Mouse (Mus musculus) ovary, adult 18-20 months (tissue): ENCODE data around the gene Rabggta.

ENCODE experiments used
- DNase-seq: peaks from one replicate; pipeline ENCODE4 v3.0.0; 2022; ENCODE audit warnings: low spot score, mixed read lengths

Rabggta gene

DNA sequence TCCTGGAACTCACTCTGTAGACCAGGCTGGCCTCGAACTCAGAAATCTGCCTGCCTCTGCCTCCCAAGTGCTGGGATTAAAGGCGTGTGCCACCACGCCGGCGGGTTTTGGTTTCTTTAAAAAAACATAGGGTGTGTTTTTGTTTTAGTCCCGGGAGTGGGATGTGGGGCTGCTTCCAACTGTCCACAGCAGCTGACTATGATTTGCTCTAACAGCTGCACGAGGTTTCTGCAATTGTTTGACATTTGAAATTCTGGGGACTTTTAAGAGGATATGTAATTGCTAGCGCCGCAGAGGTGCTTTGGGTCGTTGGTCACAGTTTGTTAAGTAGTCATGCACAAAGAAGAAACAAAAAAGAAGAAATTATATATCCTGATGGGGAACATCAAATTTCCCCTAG is 32.6 kb downstream of the Rabggta start:
- DNase-seq = no peak

DNA sequence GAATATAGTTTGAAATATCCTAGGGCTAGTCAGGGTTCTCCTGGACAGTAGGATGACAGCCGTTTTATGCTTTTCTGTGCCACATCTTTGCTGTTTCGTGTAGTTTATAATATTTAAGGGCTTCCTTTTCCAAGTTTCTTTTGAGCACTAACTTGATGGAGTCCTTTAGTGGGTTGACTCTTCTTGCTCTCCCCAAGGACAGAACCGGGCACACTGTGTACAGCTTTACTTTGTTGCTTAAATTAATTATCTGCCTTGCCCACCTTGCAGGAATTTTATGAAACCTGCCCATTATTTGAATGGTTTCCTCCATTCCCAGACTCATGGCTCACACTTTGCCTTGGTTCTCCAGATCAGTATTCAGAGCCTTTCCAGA is 40.0 kb downstream of the Rabggta start:
- DNase-seq = no peak

DNA sequence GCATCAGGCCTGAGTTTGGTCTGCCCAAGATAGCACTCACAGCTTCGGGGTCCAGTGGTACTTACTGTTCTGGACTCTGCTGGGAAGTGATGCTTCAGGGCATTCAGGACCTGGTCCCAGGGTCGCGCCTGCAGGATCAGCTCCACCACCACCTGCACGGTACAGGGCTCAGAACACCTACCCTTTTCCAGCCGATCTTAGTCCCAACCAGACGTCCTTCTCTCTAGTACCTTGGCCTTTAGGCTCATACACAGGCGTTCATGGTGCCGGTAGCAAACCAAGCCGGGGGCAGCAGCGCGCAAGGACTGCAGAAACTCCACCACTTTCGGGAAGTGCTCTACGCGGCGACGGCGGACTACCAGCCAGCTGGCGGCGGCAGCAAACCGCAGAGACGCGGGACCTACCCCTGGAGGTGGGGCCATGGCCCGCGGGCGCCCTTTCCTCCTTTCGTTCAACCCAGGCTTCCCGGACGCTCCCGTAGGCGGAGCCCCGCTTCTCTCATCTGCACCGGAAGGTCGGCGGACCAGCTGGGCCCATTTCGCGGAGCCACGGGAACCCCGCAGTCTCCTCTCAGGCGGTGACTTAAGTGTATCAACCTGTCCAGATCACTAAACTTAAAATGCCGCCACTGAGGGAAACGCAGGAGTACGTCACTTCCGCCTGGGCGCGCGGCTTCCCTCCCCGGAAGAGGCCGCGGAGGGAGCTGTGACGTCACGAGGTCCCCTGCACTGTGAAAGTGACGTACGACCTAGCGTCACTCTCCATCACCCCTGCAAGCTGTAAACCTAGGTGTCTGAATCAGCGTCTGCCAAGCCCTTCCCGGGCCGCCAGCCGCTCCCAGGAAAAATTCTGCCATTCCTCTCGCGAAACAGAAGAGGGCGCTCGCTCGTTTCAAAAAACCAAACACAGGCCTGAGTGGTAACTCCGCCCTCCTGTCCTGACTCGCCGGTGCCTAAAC is 40.6 kb downstream of the Rabggta start, which contains the start of gene Tinf2:
Tinf2 (minus strand) TSS at position 661 of the 958 bp plus-strand sequence.
- peak; percentile 90 for DNase-seq

DNA sequence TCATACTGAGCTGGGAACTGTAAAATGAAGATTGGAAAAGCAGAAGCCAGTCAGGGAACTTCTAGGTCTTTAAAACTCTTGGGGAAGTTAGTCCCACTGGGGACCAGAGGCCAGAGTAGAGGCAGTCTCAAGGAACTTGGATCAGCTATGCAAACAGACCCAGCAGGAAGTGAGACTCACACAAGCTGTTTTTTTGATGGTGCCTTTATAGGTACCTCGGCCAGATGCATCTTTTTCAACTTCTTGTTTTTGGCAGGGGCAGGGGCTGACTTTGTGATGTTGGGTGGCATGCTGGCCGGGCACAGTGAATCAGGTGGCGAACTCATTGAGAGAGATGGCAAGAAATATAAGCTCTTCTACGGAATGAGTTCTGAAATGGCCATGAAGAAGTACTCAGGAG is 44.4 kb downstream of the Rabggta start:
- no peak for DNase-seq

DNA sequence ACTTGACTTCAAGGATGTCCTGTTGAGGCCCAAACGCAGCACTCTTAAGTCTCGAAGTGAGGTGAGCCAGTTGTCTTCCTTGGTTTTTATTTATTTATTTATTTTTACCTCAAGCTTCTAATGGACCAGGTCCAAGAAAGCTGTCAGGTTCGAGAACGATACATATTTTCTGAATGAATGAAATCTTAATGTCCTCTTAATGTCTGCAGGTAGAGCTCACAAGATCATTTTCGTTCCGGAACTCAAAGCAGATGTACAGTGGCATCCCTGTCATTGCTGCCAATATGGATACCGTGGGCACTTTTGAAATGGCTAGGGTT is 49.4 kb downstream of the Rabggta start:
- no peak for DNase-seq

DNA sequence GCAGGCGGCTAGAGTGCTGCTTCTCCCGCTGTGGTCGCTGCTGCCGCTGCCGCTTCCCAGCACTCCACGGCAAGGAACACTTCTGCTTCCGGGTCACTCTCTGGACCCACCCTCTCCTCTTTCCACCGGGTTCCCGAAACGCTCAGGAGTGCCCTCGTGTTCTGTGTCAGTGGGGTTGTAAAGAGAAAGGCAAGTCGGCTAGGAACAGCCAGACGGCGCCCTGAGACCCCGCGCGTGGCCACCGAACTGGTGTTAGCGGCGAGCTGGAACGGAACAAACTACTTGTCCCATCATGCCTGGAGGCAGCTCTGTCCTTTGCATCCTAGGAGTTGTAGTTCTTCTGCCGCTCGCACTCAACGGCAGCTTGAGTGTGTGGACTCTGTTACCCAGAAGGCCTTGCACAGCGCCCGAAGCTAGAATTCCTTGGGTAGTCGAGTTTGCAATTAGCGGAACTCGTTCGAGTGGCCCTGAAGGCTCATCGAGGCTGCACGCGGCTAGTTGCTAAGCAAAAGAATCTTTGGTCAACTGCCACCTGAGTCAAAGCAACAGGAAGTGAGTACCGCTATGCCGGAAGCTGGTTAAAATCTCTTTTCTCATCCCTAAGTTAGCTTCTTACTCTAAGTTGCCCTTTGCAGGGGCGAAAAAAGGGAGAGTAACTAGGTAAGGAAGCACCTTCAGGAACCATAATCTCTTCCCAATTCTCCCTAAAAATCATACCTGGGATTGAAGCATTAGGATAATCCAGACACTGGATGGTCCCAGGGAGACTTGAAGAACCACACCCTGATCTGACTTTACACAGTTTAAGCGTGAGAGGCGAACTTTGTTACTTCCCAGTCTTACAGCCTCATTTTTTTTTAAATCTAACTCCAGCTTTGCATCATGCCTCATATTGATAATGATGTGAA is 50.0 kb downstream of the Rabggta start, which contains the start of the genes Gmpr2 and Nedd8:
Gmpr2 (plus strand) TSS at position 109 of the 908 bp plus-strand sequence.
Nedd8 (minus strand) TSS at position 292 of the 908 bp plus-strand sequence.
- DNase-seq = peak; percentile 92

DNA sequence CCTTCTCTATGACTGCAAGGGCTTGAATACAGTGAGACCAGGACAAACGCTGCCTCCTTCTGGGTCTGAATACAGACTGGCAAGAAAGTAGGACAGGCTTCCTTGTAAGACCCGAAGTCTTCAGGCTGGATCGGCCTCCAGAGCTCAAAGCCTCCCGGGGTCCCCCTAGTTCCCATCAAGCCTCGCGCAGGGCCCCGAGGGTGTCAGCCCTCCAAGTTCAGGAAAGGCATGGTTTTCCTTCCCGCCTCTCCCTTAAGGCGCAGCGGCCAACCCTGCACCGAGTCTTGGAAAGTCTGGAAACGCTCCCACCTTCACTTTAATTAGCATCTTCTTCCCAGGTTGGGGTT is 50.6 kb downstream of the Rabggta start:
- peak; percentile 10 for DNase-seq
